Mouse (Mus musculus): Measurements from ENCODE around the gene Arl2. TPM values are rescaled to one million over a fixed set of nuclear protein-coding genes. Genes with fewer than 3 reads are reported as not detected.
A peak's percentile ranks its signal among the peaks of the same experiment; 100 is the strongest.
"Not testable (repeated sequence)": the region's sequence is repeated elsewhere in the genome, so short reads cannot be mapped to it uniquely, and the experiment has no call there.

Gene Arl2
- polyA plus RNA-seq, 1 experiment from 2014 or later = 124 TPM

- peak within 1 kb of the TSS; percentile 97 for H3K27ac ChIP-seq (replicated peaks)
- H3K4me1 ChIP-seq = peaks cover 12% of the 10 kb centered on the region
- WGBS = under 1% methylated on average over 65 of the region's 68 CpGs
- H3K4me3 ChIP-seq = peak within 1 kb of the TSS; percentile 69
- H3K27me3 ChIP-seq (ENCODE audit: low read depth, poor library complexity, severe bottlenecking) = no peaks in the 10 kb centered on the region
- peaks cover 29% of the 10 kb centered on the region for H3K36me3 ChIP-seq
- no peaks in the 10 kb centered on the region for H3K9me3 ChIP-seq (replicated peaks)
- peak; percentile 97 for DNase-seq (ENCODE audit: low spot score)
These were observed 512 bp downstream of the Arl2 start, which contains the start of gene Batf2 for GRCm38 (mm10) chr19:6140678-6141393. Gene Batf2 (plus strand): TSS chr19:6140983.

- peak overlapping the region; percentile 97 for H3K27ac ChIP-seq (replicated peaks)
- peak overlapping the region; percentile 69 for H3K4me3 ChIP-seq
- DNase-seq (ENCODE audit: low spot score) = no peak
- WGBS = 10% methylated on average over 16 of the region's 16 CpGs
- H3K4me1 ChIP-seq = peaks cover 12% of the 10 kb centered on the region
- H3K9me3 ChIP-seq (replicated peaks) = no peaks in the 10 kb centered on the region
- H3K27me3 ChIP-seq (ENCODE audit: low read depth, poor library complexity, severe bottlenecking) = no peaks in the 10 kb centered on the region
- peaks cover 34% of the 10 kb centered on the region for H3K36me3 ChIP-seq
These were observed 1.0 kb downstream of the Arl2 start for GRCm38 (mm10) chr19:6140374-6140677.

GRCm38 (mm10) chr19:6139701-6140100, 1.6 kb downstream of the Arl2 start:
- 94% methylated on average over 6 of the region's 6 CpGs for WGBS
- Histone ChIP-seq H3K9me3 (replicated peaks) (no peaks in the 10 kb centered on the region), H3K4me3 (peak overlapping the region; percentile 69), H3K27me3 (ENCODE audit: low read depth, poor library complexity, severe bottlenecking) (no peaks in the 10 kb centered on the region), H3K36me3 (peaks cover 40% of the 10 kb centered on the region), H3K4me1 (peaks cover 12% of the 10 kb centered on the region), H3K27ac (replicated peaks) (peak overlapping the region; percentile 97)
- DNase-seq (ENCODE audit: low spot score) = no peak

- no peak for DNase-seq (ENCODE audit: low spot score)
- H3K4me1 ChIP-seq = peaks cover 12% of the 10 kb centered on the region
- 85% methylated on average over 3 of the region's 3 CpGs for WGBS
- no peaks in the 10 kb centered on the region for H3K27me3 ChIP-seq (ENCODE audit: low read depth, poor library complexity, severe bottlenecking)
- no peaks in the 10 kb centered on the region for H3K9me3 ChIP-seq (replicated peaks)
- H3K4me3 ChIP-seq = no peak overlapping the region
- no peak overlapping the region for H3K27ac ChIP-seq (replicated peaks)
- peaks cover 47% of the 10 kb centered on the region for H3K36me3 ChIP-seq
These were observed 5.0 kb downstream of the Arl2 start for GRCm38 (mm10) chr19:6136397-6136796.

- not testable (repeated sequence) for H3K4me3 ChIP-seq; H3K27ac ChIP-seq (replicated peaks); H3K27me3 ChIP-seq (ENCODE audit: low read depth, poor library complexity, severe bottlenecking); DNase-seq (ENCODE audit: low spot score); H3K4me1 ChIP-seq; H3K9me3 ChIP-seq (replicated peaks)
- WGBS = 48% methylated on average over 1 of the region's 1 CpGs
- H3K36me3 ChIP-seq = peaks cover 41% of the 10 kb centered on the region
These were observed 8.2 kb downstream of the Arl2 start for GRCm38 (mm10) chr19:6133197-6133596.

- H3K4me1 ChIP-seq = peaks cover 13% of the 10 kb centered on the region
- no peak overlapping the region for H3K27ac ChIP-seq (replicated peaks)
- 89% methylated on average over 7 of the region's 7 CpGs for WGBS
- no peak overlapping the region for H3K4me3 ChIP-seq
- no peaks in the 10 kb centered on the region for H3K27me3 ChIP-seq (ENCODE audit: low read depth, poor library complexity, severe bottlenecking)
- DNase-seq (ENCODE audit: low spot score) = no peak
- peaks cover 32% of the 10 kb centered on the region for H3K36me3 ChIP-seq
- no peaks in the 10 kb centered on the region for H3K9me3 ChIP-seq (replicated peaks)
These were observed 9.0 kb downstream of the Arl2 start for GRCm38 (mm10) chr19:6132171-6132827.

- not testable (repeated sequence) for DNase-seq (ENCODE audit: low spot score); H3K27me3 ChIP-seq (ENCODE audit: low read depth, poor library complexity, severe bottlenecking); H3K4me3 ChIP-seq; H3K9me3 ChIP-seq (replicated peaks); H3K27ac ChIP-seq (replicated peaks)
- H3K36me3 ChIP-seq = peaks cover 15% of the 10 kb centered on the region
- WGBS = 81% methylated on average over 7 of the region's 7 CpGs
- H3K4me1 ChIP-seq = peaks cover 13% of the 10 kb centered on the region
These were observed 10.8 kb downstream of the Arl2 start for GRCm38 (mm10) chr19:6130414-6131128.

GRCm38 (mm10) chr19:6127760-6128341, 13.5 kb downstream of the Arl2 start, which contains the start of gene Snx15:
Gene Snx15 (minus strand): TSS chr19:6128304.
- Histone ChIP-seq H3K9me3 (replicated peaks) (no peaks in the 10 kb centered on the region), H3K4me1 (peaks cover 13% of the 10 kb centered on the region), H3K27ac (replicated peaks) (peak within 1 kb of the TSS; percentile 80), H3K27me3 (ENCODE audit: low read depth, poor library complexity, severe bottlenecking) (no peaks in the 10 kb centered on the region), H3K36me3 (no peaks in the 10 kb centered on the region), H3K4me3 (peak within 1 kb of the TSS; percentile 61)
- under 1% methylated on average over 32 of the region's 32 CpGs for WGBS
- DNase-seq (ENCODE audit: low spot score) = peak; percentile 90

- H3K27me3 ChIP-seq (ENCODE audit: low read depth, poor library complexity, severe bottlenecking) = no peaks in the 10 kb centered on the region
- H3K9me3 ChIP-seq (replicated peaks) = no peaks in the 10 kb centered on the region
- peak overlapping the region; percentile 80; the same call in 1 of the 2 replicates for H3K27ac ChIP-seq (replicated peaks)
- no peak for DNase-seq (ENCODE audit: low spot score)
- H3K4me1 ChIP-seq = peaks cover 14% of the 10 kb centered on the region
- peak overlapping the region; percentile 61 for H3K4me3 ChIP-seq
- WGBS = 78% methylated on average over 10 of the region's 10 CpGs
- H3K36me3 ChIP-seq = no peaks in the 10 kb centered on the region; the same call in 1 of the 2 replicates
These were observed 14.4 kb downstream of the Arl2 start for GRCm38 (mm10) chr19:6126789-6127580.

- no peaks in the 10 kb centered on the region for H3K9me3 ChIP-seq (replicated peaks)
- H3K27ac ChIP-seq (replicated peaks) = no peak overlapping the region
- no peaks in the 10 kb centered on the region; the same call in 1 of the 2 replicates for H3K36me3 ChIP-seq
- no peaks in the 10 kb centered on the region for H3K27me3 ChIP-seq (ENCODE audit: low read depth, poor library complexity, severe bottlenecking)
- peaks cover 19% of the 10 kb centered on the region for H3K4me1 ChIP-seq
- H3K4me3 ChIP-seq = peak overlapping the region; percentile 9; the same call in 1 of the 2 replicates
- peak; percentile 35 for DNase-seq (ENCODE audit: low spot score)
- WGBS = 20% methylated on average over 4 of the region's 4 CpGs
These were observed 15.1 kb downstream of the Arl2 start for GRCm38 (mm10) chr19:6126289-6126688.

GRCm38 (mm10) chr19:6124898-6125297, 16.4 kb downstream of the Arl2 start:
- H3K27me3 ChIP-seq (ENCODE audit: low read depth, poor library complexity, severe bottlenecking) = no peaks in the 10 kb centered on the region
- no peak for DNase-seq (ENCODE audit: low spot score)
- WGBS = 73% methylated on average over 2 of the region's 2 CpGs
- H3K36me3 ChIP-seq = peaks cover 4% of the 10 kb centered on the region
- H3K27ac ChIP-seq (replicated peaks) = no peak overlapping the region
- H3K4me3 ChIP-seq = no peak overlapping the region
- peaks cover 19% of the 10 kb centered on the region for H3K4me1 ChIP-seq
- H3K9me3 ChIP-seq (replicated peaks) = no peaks in the 10 kb centered on the region

- Histone ChIP-seq H3K4me1 (peaks cover 27% of the 10 kb centered on the region), H3K27me3 (ENCODE audit: low read depth, poor library complexity, severe bottlenecking) (no peaks in the 10 kb centered on the region), H3K4me3 (no peak overlapping the region), H3K36me3 (peaks cover 4% of the 10 kb centered on the region), H3K27ac (replicated peaks) (peak overlapping the region; percentile 28; the same call in 1 of the 2 replicates), H3K9me3 (replicated peaks) (no peaks in the 10 kb centered on the region)
- DNase-seq (ENCODE audit: low spot score) = no peak
- WGBS = 83% methylated on average over 8 of the region's 8 CpGs
These were observed 18.0 kb downstream of the Arl2 start for GRCm38 (mm10) chr19:6123330-6123729.
